Mouse (Mus musculus): ENCODE measurements around the gene Ccdc86. TPM values are rescaled to one million over a fixed set of nuclear protein-coding genes. Genes with fewer than 3 reads are reported as not detected.

The Ccdc86 gene
- total RNA-seq (2021) = 1 to 10 TPM; 6.7 to 7.9 TPM
- long read RNA-seq, experiment 1, transcript Ccdc86-201 (4 exons, 3,003 nt) = major isoform, 14 of 14 reads
- long read RNA-seq, experiment 1, partial matches to known transcripts = 0 of 14 reads
- long read RNA-seq, experiment 1, other reads (novel, unspliced or antisense) = 0 of 14 reads
- long read RNA-seq, experiment 2, transcript Ccdc86-201 (4 exons, 3,003 nt) = major isoform, 8 of 8 reads
- long read RNA-seq, experiment 2, partial matches to known transcripts = 0 of 8 reads
- long read RNA-seq, experiment 2, other reads (novel, unspliced or antisense) = 0 of 8 reads

DNA sequence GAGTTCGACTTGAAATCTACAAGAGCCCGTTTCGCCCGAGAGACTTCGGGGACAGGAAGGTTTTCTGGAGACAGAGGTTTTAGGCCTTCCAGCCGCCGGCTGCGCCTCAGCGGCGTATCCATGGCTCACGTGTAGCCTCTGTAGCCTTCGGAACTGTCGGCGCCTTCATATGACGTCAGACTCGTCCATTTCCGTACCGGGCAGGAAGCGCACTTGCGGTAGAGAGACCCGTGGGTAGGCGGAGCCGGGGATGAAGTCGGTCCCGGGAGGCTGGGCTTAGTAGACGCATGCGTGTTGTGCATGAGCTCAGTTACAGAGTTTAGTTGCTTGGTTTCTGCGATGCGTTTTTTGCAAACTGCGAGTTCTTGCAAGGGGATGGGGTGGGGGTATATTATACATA is at the start of gene Ccdc86:
Ccdc86 (minus strand) TSS at position 155 of the 400 bp plus-strand sequence.
- DNase-seq (ENCODE audit: low spot score in 2 of 2) = peak; percentile 96 to 99

DNA sequence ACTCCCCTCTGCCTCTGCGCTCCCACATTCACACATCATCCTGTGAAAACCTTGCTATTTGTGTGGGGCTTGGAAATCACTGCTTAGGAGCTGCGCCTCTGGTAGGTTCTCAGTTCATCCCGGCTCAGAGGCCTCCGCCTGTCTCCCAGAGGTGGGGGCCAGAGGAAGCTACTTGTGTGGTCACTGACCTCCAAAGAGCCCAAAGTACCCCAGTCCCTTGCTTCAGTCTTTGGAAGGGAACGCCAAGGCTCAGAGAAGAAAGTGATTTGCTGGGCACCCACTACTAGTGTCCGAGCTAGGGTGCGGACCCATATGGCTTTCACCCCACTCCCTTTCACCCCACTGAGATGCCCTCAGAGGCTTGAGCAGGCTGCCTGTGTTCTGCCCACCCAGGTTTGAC is 44.1 kb upstream of the Ccdc86 start, which contains the start of gene Ms4a15:
Ms4a15 (minus strand) TSS at position 101 of the 400 bp plus-strand sequence.
- no peak for DNase-seq (ENCODE audit: low spot score in 2 of 2)

DNA sequence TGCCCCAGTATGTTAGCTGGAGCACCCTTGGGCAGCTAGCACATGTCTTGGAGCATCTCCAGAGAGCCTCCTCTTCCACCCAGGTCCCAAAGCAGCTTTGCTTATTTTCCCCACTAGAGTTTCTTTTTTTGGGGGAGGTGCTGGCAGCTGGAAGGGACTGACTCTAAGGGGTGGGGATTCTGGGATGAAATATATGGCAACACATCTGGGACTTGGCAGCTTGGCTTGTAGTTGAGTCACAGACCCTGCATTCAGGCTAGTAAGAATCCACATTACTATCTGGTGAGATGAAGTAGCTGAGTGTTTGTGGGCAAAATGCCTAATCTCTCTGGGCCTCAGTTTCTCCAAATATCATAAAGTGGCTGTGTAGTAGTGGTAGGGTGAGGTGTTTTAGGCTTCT is 42.8 kb upstream of the Ccdc86 start:
- DNase-seq (ENCODE audit: low spot score in 2 of 2) = no peak

DNA sequence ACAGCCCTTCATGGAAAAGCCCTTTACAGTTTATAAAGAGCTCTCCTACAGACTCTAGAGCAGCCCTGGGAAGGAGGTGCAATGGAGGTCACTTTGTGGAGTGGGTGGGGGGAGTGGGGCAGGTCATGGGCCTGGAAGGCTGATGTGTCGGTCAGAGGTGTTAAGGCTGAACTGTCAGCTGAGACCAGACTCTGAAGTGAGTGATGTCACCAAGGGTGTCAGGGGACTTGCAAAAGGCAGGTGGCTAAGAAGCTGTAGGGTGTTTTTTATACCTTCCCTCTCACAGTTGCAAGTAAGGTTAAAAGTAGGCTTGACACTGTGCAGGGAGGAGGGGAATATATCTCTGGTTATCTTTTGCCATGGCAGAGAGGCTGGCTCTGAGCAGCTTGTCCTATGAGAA is 41.7 kb upstream of the Ccdc86 start:
- DNase-seq (ENCODE audit: low spot score in 2 of 2) = no peak

DNA sequence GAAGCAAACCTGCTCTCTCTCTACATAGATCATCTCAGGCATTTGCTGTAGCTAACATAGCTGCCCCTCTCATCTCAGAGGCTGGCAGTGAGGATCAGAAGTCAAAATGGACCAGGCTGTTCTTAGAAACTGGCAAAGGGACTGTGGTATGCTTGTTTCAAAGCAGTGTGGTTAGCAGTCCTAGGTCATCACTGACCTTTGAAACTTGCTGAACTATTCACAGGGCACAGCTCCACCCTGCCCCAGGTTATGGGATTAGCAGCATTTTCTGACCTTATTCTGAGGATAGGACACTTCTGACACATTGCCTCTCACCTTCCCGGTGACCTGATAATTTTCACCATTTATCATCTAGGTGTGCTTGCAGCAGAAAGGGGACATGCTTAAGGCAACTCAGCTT is 39.5 kb upstream of the Ccdc86 start:
- no peak for DNase-seq (ENCODE audit: low spot score in 2 of 2)

DNA sequence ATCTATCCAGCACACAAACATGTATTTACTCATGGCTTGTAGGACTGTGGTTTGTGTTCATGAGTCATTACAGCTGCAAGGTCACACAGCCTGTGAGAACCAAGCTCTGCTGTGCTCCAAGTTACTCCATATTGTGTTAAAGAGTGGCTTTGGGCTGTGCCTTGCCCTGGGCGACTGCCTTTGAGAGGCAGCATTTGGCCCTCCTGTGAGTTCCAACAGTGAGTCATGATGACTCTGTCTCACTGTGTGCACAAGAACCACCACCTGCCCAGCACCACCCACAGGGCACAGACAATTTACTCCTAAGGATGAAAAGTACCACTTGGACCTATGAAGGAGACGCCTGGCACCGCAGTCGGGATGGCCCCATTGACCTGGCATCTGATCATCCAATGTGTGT is 36.8 kb upstream of the Ccdc86 start:
- DNase-seq (ENCODE audit: low spot score in 2 of 2) = no peak

DNA sequence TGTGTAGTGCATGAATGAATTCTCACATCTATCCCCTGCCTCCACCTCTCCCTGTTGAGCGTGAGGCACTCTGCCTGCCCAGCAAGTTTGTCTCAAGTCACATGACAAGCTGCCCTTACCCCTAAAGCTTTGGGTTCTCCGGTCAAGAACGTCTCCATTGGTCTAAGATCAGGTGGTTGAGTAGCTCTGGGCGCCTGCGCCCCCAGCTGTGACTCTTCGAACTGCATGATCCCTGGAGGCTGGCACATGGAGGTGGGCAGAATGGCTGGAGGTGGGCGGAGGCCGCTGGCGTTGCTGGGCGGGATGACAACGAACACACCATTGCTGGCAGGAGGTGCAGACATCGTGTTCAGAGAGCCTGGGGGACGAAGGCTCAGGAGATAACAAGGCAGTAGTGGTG is 35.5 kb upstream of the Ccdc86 start:
- no peak for DNase-seq (ENCODE audit: low spot score in 2 of 2)

DNA sequence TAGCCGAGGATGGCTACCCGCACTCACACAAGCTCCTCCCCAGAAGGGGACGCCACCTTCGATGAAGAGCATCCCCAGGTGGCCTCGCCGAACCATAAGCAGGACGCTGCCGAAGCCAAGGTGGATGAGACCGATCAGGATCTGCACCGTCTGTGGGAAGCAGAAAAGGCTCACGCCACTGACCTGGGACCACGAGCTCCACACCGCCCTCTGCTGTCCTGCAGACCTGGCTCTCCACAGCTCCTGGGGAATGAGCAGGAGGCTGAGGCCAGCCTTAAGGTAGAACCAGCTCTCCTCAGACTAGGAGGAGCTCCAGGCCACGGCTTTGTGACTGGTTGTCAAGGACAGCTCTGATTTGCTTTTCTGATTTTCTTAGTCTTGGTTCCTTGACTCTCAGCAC is 34.1 kb upstream of the Ccdc86 start:
- DNase-seq (ENCODE audit: low spot score in 2 of 2) = peak; percentile 3 to 27

DNA sequence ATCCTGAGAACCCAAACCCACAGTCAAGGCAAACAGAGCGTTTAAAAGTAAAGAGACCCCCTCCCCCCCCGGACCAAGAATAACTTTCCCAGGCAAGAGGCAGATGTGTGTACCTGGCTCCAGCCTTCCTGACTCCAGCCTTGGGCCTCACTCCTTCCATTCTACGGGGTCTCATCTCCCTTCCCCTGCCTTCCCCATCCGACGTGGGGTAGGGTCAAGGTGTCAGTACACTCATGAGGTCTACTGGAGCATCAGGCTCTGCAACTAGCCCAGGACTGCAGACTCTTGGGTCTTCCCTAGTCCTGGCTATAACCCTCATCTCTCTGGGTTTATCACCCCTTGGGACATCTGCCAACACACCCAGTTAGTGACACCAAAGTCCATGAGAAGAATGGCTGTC is 31.1 kb upstream of the Ccdc86 start:
- no peak for DNase-seq (ENCODE audit: low spot score in 2 of 2)

DNA sequence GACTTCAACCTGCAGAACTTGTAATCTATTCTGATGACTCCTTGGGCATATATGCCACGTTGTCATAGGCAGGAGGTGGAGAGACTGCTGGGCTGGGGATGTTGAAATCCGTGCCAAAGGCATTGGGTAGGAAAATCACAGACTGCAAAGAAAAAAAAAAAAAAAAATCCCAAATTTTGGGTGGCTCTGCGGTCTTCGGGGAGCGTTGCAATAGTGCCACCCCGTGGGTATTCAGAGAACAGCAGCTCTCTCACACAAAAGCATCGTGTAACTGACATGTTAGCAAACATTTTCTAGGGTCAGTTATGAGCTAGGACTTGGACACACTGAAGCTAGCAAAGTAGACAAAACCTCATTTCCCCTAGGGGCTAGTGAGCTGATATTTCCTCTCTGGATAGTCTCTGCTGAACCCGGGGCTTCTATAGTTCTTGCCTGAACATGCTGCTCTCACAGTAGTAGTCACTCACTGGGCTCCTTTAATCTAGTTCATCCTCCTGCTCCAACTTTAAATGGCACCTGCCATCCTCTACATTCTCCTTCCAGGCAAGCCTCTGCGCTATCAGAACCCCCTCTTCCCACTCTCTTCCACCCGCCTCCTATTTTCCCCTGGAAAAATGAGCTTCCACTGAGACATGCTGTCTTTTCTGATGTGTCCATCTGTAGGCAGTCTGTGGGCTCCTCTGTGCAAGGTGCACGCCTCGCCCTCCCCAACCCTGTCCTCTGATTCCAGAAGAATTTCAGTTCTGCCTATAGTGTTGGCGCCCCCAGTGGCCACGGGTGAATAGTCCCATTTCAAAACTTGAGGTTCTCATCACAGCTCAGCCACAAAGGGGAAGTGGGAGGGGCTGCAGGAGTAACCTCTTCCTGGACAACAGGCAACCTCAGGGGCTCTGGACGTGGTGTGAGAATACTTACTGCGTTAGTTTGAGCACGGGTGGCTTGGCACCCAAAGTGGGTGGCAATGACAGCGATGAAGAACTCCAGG is 30.4 kb upstream of the Ccdc86 start:
- peak; percentile 75 to 76 for DNase-seq (ENCODE audit: low spot score in 2 of 2)

DNA sequence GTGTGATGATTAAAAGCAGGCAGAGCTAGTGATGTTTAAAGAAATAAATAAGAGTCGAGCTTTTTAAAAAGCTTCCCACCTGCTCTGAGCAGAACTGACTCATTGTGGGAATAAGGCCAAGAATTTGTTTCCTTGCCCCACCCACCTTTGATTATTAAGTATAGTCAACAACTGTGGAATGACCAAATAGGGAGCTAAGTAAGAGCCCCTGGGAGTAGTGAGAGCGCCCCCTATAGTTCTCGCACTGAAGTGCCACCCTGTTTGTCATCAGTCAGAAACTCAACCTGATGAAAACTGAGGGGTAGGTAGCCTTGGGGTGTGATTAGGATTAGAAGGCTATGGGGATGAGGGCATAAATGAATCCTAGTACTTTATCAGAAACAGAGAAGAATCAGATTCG is 27.3 kb upstream of the Ccdc86 start:
- no peak for DNase-seq (ENCODE audit: low spot score in 2 of 2)

DNA sequence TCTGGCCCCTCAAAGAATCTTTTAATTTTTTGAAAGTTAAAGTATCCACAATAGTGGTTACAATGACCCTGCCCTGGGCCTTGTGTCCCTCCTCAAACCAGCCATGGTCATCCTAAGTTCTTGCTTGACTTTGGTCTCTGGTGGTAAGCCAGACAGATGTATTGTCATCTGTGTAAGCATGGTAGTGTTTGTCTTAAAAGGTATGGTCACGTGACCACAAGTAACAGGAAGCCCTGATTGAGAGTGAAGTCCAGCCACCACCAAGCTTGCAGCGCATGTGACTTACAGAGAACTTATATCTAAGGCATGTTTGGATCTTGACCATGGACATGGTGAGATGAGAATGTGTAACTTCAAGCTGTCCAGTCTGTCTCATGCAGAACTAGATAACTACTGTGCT is 26.1 kb upstream of the Ccdc86 start:
- DNase-seq (ENCODE audit: low spot score in 2 of 2) = no peak

DNA sequence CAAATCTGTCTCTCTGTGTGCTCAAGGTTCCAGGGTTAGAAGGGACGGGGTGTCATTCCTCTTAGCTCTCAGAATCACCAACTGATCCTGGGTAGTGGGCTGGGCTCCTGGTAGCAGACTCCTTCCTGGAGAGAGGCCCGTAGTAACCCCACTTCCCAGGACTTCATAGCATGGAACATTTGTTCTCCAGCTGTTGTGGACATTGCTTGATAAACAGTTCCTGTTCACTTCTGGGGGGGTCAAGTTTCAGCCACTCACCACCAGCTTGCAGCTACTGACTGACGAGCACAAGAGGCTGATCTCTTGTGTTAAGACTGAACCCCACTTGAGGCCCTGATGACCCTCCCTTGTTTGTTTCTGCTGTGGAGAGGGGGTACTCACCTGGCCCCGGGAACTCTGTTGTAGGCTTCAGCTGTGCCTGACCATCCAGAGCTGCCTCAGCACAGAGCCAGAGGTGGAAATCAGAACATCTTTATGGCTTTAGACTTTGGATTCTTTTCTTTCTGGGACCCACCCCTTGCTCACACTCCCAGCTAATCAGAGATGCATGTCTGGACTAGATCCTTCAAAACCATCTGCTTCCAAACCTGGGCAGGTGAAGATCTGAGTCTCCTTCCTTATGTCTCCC is 25.3 kb upstream of the Ccdc86 start, which contains the start of gene Ms4a10:
Ms4a10 (minus strand) TSS at position 433 of the 628 bp plus-strand sequence.
- DNase-seq (ENCODE audit: low spot score in 2 of 2) = no peak

DNA sequence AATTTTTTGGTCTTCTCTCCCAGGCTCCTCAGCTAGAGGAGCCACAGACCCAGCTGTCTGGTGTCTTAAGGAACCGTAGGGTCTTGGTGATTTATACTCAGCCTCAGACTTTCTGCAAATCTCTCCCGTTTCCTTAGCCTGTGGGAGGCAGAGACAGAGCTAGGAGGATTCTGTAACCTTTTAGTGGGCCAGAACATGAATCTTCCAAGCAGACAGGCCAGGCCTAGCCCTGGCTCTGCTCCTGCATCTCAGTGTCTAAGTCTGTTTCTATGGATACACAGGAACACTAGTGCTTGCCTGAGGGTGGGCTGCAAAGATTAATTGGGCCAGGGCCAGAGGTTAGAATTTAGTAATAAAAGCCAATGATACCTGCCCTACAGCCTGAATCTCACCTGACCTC is 24.1 kb upstream of the Ccdc86 start:
- DNase-seq (ENCODE audit: low spot score in 2 of 2) = no peak

DNA sequence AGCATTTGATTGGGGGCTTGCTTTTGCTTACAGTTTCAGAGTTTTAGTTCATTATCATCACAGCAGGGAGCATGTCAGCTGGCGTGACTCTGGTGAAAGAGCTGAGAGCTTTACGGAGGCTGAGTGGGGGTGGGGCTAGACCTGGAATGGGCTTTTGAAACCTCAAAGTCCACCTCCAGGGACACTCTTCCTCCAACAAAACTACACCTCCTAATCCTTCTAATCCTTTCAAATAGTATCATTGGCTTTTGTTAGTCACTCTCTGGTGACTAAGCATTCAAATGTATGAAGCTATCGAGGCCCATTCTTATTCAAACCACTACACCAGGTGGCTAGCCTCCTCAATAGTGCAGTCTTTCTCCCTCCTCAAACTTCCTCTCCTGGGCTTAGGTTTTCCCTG is 23.6 kb upstream of the Ccdc86 start:
- no peak for DNase-seq (ENCODE audit: low spot score in 2 of 2)

DNA sequence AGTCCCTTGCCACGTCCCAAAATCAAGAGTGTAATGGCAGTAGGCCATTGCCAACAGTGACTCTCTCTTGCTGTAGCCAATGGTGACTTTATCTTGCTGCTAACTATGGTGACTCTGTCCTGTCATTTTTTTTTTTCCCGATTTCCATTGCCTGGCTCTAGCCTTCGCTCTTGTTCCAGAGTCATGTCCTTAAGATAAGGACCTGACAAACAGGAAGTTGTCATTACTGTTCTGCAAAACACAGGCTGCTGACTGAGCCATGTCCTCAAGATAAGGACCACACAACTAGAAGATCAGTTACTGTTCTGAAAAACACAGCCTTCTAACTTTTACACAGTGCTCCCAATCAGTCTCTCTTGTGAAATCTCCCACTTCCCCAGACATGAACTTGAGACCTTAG is 21.4 kb upstream of the Ccdc86 start:
- no peak for DNase-seq (ENCODE audit: low spot score in 2 of 2)

DNA sequence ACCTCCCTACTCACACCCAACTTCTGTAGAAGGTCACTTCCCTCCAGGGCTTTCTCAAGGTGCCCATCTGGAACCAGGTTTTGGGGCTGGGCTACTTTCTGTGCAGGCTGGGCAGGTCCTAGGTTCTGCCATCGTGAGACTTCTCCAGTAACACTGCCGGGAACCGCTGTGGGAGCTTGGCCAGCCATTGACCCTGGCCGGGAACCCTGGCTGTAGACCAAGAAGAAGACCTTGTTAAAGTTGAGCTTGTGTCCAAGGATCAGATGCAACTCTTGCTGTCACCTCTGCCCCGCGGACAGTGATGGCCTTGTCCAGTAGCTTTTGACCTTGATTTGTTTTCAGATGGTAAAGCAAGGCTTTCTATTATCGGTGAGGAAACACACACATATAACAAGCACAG is 19.5 kb upstream of the Ccdc86 start:
- DNase-seq (ENCODE audit: low spot score in 2 of 2) = no peak

DNA sequence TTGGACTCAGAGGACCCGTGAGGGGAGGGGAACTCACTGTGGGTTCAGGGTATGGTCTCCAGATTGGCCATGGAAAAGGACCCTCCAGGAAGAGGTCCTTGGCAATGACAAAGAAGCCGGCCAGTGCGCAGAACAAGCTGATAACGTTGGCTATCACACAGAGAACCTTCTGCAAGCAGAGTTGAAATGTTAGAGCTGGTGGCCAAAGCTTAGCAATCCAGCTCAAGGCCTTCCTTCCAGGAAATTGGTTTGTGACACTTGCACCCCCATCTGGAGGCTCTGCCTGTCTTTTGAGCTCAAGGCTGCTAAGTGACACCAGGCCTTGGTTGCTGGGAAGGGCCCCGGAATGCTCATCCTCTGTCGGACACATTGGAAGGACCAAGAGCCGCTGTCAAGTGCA is 16.7 kb upstream of the Ccdc86 start:
- DNase-seq (ENCODE audit: low spot score in 2 of 2) = no peak

DNA sequence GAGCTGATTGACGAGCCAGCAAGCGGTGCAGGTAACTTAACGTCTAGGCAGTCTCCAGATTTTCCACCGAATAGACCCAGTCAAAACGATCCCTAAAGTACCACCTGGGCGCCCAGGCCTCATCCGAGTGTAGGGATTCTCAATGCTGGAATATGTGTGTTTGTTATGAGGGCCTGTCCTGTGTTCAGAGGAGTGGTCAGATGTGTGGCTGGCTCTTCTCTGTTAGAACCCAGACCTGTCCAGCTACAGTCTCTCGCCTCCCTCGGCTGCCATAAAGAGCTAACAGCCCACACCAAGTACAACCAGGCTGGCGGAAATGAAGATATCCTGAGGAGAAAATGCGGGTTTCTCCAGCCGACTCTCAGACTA is 10.9 kb upstream of the Ccdc86 start:
- no peak for DNase-seq (ENCODE audit: low spot score in 2 of 2)

DNA sequence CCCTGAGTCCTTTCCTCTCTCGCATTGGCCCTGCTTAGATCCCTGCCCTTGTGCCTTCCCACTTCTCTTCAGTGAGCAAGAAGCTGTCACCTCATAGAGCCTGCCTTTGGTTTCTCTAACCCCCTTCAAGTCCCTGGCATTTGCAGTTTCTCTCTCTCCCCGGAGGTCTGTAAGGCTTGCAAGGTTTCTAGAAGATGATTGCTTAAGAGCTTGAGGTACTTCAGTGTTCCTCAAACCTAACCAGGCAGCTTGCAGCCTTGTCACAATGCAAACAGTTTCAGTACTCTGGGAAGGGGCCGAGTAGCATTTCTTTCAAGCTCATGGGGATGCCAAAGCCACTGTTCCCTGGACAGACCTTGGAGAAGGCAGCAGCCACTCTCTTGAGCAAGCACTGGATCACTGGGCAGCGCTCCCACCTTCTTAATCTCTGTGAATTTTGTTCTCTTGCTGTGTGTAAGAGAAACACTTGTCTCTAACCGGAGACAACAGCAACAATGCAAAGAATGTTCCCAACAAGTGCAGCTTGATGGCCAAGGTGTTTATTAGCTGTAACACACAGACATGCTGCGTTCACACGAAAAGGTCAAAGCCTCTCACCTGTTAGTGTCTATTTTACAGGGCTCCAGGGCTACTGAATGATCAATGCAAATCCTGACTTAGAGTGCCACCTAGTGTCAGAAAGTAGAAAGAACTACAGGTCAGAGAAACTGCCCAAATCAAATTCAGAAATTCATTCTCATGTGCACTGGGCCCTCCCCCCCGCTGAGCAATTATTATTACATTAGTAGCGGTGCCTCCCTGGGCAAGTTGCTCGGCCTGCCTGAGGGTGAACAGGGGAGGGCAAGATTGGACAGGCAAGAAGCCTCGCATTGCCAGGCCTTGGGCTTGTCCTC is 10.3 kb upstream of the Ccdc86 start:
- peak; percentile 22 to 67 for DNase-seq (ENCODE audit: low spot score in 2 of 2)
